Mouse (Mus musculus): Measurements from ENCODE around the gene Mrgprd.

DNA sequence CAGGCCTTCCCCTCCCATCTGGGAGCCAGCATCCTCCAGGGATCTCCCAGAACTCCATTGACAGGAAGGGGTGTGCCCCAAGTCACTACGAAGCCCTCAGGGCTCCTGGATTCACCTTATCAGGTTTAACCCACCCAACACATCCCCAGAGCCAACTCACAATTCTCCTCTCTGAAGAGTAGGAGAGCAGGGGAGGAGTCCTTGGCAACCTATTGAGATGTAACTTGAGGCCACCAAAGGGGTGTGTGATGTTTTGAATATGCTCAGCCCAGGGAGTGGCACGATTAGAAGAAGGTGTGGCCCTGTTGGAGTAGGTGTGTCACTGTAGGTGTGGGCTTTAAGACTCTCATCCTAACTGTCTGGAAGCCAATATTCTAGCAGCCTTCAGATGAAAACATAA is 11.1 kb downstream of the Mrgprd start:
- no peak for TF ChIP-seq GATA1 (IDR thresholded peaks at IDR 0.05; ENCODE audit: low read length)
- no peak for TF ChIP-seq TAL1 (IDR thresholded peaks at IDR 0.05; ENCODE audit: low read length)

All from erythroblast, embryonic 14.5 days (primary cell).